Mouse (Mus musculus): ENCODE results near the gene Ptpn13. TPM values are rescaled to one million over a fixed set of nuclear protein-coding genes. Genes with fewer than 3 reads are reported as not detected.

The Ptpn13 gene
- 3.1 and 3.2 TPM in 2 replicates for polyA plus RNA-seq (2015; fragmentation: Nextera tagmentation; extraction: Ambion mirVana)

GRCm38 (mm10) chr5:103424678-103425319 is at the start of gene Ptpn13:
Ptpn13 (plus strand) TSS chr5:103425192.
- Histone ChIP-seq H3K27me3 (replicated peaks; ENCODE audit: control insufficient read depth, insufficient read depth, low read length) (no peaks in the 10 kb centered on the region), H3K9ac (ENCODE audit: low read depth, low read length) (peak within 1 kb of the TSS; percentile 78), H3K36me3 (ENCODE audit: control insufficient read depth, insufficient read depth, low read length) (no peaks in the 10 kb centered on the region), H3K9me3 (ENCODE audit: control insufficient read depth, low read length) (no peaks in the 10 kb centered on the region), H3K4me1 (ENCODE audit: control insufficient read depth, insufficient read depth, low read length) (peaks cover 17% of the 10 kb centered on the region; the same call in 1 of the 2 replicates), H3K4me2 (ENCODE audit: low read depth, low read length) (peak within 1 kb of the TSS; percentile 96), H3K27ac (ENCODE audit: low read length) (peak within 1 kb of the TSS; percentile 72), H3K4me3 (ENCODE audit: low read length) (peak within 1 kb of the TSS; percentile 82)
- peak; percentile 98 for ATAC-seq
- under 1% methylated on average over 51 of the region's 55 CpGs for WGBS

GRCm38 (mm10) chr5:103375226-103375625 is 49.8 kb upstream of the Ptpn13 start:
- Histone ChIP-seq H3K27me3 (replicated peaks; ENCODE audit: control insufficient read depth, insufficient read depth, low read length) (no peaks in the 10 kb centered on the region), H3K4me2 (ENCODE audit: low read depth, low read length) (no peak overlapping the region), H3K4me1 (ENCODE audit: control insufficient read depth, insufficient read depth, low read length) (0 out of 2 replicates have a peak, but pooled peaks cover 7% of the 10 kb centered on the region), H3K27ac (ENCODE audit: low read length) (no peak overlapping the region), H3K9ac (ENCODE audit: low read depth, low read length) (no peak overlapping the region), H3K9me3 (ENCODE audit: control insufficient read depth, low read length) (no peaks in the 10 kb centered on the region), H3K4me3 (ENCODE audit: low read length) (no peak overlapping the region), H3K36me3 (ENCODE audit: control insufficient read depth, insufficient read depth, low read length) (no peaks in the 10 kb centered on the region)
- WGBS = 91% methylated on average over 9 of the region's 9 CpGs
- no peak for ATAC-seq

DNA sequence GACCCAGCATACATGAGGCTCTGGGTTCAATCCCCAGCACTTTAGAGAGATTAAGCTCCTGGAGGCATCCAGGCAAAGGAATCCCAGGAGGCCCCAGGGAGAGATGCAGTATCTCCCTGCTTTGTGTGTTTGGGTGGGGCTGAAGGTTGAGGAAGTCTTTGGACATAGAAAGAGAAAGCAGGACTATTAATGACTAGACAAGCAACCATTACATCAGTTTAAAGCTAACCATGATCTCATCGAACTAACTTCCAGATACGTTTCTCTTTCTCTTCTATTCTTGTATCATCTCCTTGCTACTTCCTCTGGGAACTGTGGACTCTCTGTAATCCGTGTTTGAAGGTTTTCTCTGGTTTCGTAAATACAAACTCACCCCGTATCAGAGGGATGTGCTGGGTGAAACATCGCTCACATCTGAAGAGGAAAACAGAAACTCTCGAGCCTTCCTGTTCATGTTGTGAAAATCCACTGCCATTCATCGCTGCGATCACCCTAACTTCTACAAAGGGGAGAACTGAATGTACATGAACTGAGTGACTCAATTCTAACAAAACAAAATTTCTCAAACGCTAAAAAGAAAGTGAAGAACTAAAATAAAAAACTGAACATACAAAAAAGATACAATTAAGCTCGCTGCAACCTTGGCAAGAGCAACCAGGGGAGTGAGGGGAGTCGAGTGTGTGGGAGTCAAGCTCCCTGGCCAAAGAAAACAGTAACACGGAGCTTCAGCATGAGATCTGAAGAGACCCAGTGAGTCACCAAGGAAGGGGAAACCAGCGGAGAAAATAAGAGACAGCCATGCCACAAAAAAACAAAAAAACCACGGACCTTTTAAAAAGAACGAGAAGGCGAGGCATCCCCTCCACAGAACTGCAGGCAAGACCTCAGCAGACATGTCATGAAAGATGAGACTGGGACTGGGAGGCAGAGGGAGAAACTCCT is 48.4 kb upstream of the Ptpn13 start:
- no peak for ATAC-seq
- no peak overlapping the region for H3K4me2 ChIP-seq (ENCODE audit: low read depth, low read length)
- H3K4me3 ChIP-seq (ENCODE audit: low read length) = no peak overlapping the region
- no peaks in the 10 kb centered on the region for H3K36me3 ChIP-seq (ENCODE audit: control insufficient read depth, insufficient read depth, low read length)
- no peak overlapping the region for H3K27ac ChIP-seq (ENCODE audit: low read length)
- no peaks in the 10 kb centered on the region for H3K9me3 ChIP-seq (ENCODE audit: control insufficient read depth, low read length)
- H3K4me1 ChIP-seq (ENCODE audit: control insufficient read depth, insufficient read depth, low read length) = 0 out of 2 replicates have a peak, but pooled peaks cover 7% of the 10 kb centered on the region
- WGBS = 57% methylated on average over 17 of the region's 17 CpGs
- H3K9ac ChIP-seq (ENCODE audit: low read depth, low read length) = no peak overlapping the region
- H3K27me3 ChIP-seq (replicated peaks; ENCODE audit: control insufficient read depth, insufficient read depth, low read length) = no peaks in the 10 kb centered on the region

DNA sequence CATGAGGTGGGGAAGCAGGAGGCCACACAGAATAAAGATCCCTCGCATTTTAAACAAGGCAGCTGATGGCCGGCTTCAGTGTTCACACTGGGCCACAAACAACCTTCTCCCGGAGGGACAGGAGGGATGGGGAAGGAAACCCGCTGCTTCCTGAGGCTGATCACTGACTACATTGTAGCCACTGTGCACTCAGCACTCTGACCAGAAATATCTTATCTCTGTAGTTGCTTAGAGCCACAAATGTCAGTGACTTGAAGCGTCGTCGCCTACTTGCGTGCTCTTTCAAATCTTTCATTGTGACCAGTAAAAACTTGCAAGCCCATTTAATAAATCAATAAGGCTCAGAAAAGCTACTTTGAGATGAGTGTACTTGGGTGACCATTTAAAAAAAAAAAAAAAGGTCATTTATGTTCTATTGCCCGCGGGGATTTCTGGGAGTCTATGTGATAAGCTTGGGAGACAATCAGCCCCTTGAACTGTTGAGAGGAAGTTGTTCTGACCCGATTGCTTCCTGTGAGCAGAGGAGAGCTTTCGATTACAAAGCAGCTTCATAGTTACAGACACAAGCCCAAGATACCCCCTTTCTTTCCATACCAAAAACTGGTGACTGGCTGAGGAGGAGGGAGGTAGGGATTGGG is 47.4 kb upstream of the Ptpn13 start:
- Histone ChIP-seq H3K36me3 (ENCODE audit: control insufficient read depth, insufficient read depth, low read length) (no peaks in the 10 kb centered on the region), H3K9me3 (ENCODE audit: control insufficient read depth, low read length) (no peaks in the 10 kb centered on the region), H3K27ac (ENCODE audit: low read length) (no peak overlapping the region), H3K4me2 (ENCODE audit: low read depth, low read length) (no peak overlapping the region), H3K9ac (ENCODE audit: low read depth, low read length) (no peak overlapping the region), H3K4me3 (ENCODE audit: low read length) (no peak overlapping the region), H3K4me1 (ENCODE audit: control insufficient read depth, insufficient read depth, low read length) (0 out of 2 replicates have a peak, but pooled peaks cover 7% of the 10 kb centered on the region), H3K27me3 (replicated peaks; ENCODE audit: control insufficient read depth, insufficient read depth, low read length) (no peaks in the 10 kb centered on the region)
- ATAC-seq = no peak
- WGBS = 51% methylated on average over 12 of the region's 12 CpGs

DNA sequence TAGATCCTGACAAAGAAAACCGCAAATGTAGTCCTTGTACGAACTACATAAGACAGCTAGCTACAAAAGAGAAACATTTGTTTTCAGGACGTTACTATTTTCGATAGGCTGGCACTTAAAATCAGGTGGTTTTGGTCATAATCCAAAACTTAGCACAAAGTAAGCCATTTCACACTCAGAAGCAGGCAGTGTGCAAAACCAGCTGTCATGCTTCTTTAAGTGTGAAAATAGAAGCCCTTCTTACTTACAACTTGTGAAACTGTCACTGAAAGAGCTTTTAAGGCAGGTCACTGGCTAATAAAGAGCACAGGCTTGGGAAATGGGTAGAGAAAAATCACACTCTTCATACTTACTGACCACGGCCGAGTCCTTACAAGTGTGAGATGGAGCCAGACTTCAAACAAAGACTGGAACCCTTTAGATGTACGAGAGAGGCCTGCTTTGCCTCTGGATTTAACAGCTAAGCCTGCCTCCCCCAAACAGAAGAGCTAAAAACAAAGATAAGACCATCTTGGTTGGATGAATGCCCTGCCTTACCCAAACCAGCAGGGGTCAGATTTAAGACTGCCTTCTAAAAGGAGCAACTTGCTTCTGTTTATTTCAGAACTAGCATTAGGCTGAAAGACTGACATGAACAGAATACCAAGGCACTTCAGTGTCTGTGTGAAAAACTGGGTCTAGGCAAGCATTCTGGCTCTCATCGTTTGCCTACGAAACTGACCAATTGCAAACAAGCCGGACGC is 44.0 kb upstream of the Ptpn13 start:
- Histone ChIP-seq H3K27me3 (replicated peaks; ENCODE audit: control insufficient read depth, insufficient read depth, low read length) (no peaks in the 10 kb centered on the region), H3K9me3 (ENCODE audit: control insufficient read depth, low read length) (no peaks in the 10 kb centered on the region), H3K4me3 (ENCODE audit: low read length) (no peak overlapping the region), H3K27ac (ENCODE audit: low read length) (no peak overlapping the region), H3K36me3 (ENCODE audit: control insufficient read depth, insufficient read depth, low read length) (no peaks in the 10 kb centered on the region), H3K4me1 (ENCODE audit: control insufficient read depth, insufficient read depth, low read length) (0 out of 2 replicates have a peak, but pooled peaks cover 4% of the 10 kb centered on the region), H3K9ac (ENCODE audit: low read depth, low read length) (no peak overlapping the region), H3K4me2 (ENCODE audit: low read depth, low read length) (no peak overlapping the region)
- WGBS = 68% methylated on average over 11 of the region's 11 CpGs
- no peak for ATAC-seq

GRCm38 (mm10) chr5:103382951-103383350 is 42.0 kb upstream of the Ptpn13 start:
- no peaks in the 10 kb centered on the region for H3K27me3 ChIP-seq (replicated peaks; ENCODE audit: control insufficient read depth, insufficient read depth, low read length)
- no peak overlapping the region for H3K9ac ChIP-seq (ENCODE audit: low read depth, low read length)
- 94% methylated on average over 4 of the region's 4 CpGs for WGBS
- no peak overlapping the region for H3K4me2 ChIP-seq (ENCODE audit: low read depth, low read length)
- peaks cover 5% of the 10 kb centered on the region; the same call in 1 of the 2 replicates for H3K4me1 ChIP-seq (ENCODE audit: control insufficient read depth, insufficient read depth, low read length)
- H3K4me3 ChIP-seq (ENCODE audit: low read length) = no peak overlapping the region
- no peak overlapping the region for H3K27ac ChIP-seq (ENCODE audit: low read length)
- no peaks in the 10 kb centered on the region for H3K36me3 ChIP-seq (ENCODE audit: control insufficient read depth, insufficient read depth, low read length)
- no peak for ATAC-seq
- no peaks in the 10 kb centered on the region for H3K9me3 ChIP-seq (ENCODE audit: control insufficient read depth, low read length)

- WGBS = 62% methylated on average over 7 of the region's 7 CpGs
- H3K4me1 ChIP-seq (ENCODE audit: control insufficient read depth, insufficient read depth, low read length) = peaks cover 7% of the 10 kb centered on the region; the same call in 1 of the 2 replicates
- no peak overlapping the region for H3K4me2 ChIP-seq (ENCODE audit: low read depth, low read length)
- no peak overlapping the region for H3K4me3 ChIP-seq (ENCODE audit: low read length)
- no peak overlapping the region for H3K27ac ChIP-seq (ENCODE audit: low read length)
- no peaks in the 10 kb centered on the region for H3K36me3 ChIP-seq (ENCODE audit: control insufficient read depth, insufficient read depth, low read length)
- H3K9ac ChIP-seq (ENCODE audit: low read depth, low read length) = no peak overlapping the region
- no peak for ATAC-seq
- no peaks in the 10 kb centered on the region for H3K9me3 ChIP-seq (ENCODE audit: control insufficient read depth, low read length)
- H3K27me3 ChIP-seq (replicated peaks; ENCODE audit: control insufficient read depth, insufficient read depth, low read length) = no peaks in the 10 kb centered on the region
These were observed 41.0 kb upstream of the Ptpn13 start for GRCm38 (mm10) chr5:103384021-103384420.

DNA sequence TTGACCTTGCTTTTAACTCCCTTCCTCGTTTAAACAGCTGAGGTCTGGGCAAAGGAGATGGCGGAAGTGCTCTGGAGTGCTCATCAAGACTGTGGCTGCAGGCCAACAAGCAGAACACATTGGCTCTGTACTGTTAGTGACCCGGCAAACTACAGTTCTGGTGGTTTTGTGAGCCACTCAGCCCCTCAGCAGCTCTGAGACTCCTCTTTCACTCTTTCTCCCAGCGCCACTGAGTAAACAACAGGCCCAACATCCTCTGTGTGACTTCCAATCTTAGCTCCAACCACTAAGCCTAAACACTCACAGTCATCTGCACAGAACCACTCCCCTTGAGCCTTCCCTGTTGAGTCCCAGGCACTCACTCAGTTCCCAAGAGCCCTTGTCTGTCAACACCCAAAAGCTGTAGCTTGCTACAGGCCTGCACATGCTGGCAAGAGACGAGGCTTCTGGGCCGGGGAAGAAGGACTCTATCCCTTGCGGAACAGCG is 37.4 kb upstream of the Ptpn13 start:
- Histone ChIP-seq H3K9me3 (ENCODE audit: control insufficient read depth, low read length) (no peaks in the 10 kb centered on the region), H3K27me3 (replicated peaks; ENCODE audit: control insufficient read depth, insufficient read depth, low read length) (no peaks in the 10 kb centered on the region), H3K4me2 (ENCODE audit: low read depth, low read length) (no peak overlapping the region), H3K4me3 (ENCODE audit: low read length) (no peak overlapping the region), H3K27ac (ENCODE audit: low read length) (peak overlapping the region; percentile 11; the same call in 1 of the 2 replicates), H3K4me1 (ENCODE audit: control insufficient read depth, insufficient read depth, low read length) (peaks cover 7% of the 10 kb centered on the region; the same call in 1 of the 2 replicates), H3K9ac (ENCODE audit: low read depth, low read length) (no peak overlapping the region), H3K36me3 (ENCODE audit: control insufficient read depth, insufficient read depth, low read length) (no peaks in the 10 kb centered on the region)
- 38% methylated on average over 8 of the region's 8 CpGs for WGBS
- peak; percentile 75 for ATAC-seq
